Mouse (Mus musculus) intestine, embryonic 14.5 days (tissue): Measurements from ENCODE around the gene Tnf. TPM values are rescaled to one million over a fixed set of nuclear protein-coding genes. Genes with fewer than 3 reads are reported as not detected.

Experiments
- ATAC-seq: fragments of 200-750 bp; cut with Nextera tagmentation; replicated peaks from 2 replicates; pipeline ENCODE4 v1.8.0; 2017; ENCODE audit warnings: low read depth, moderate number of reproducible peaks, moderate TSS enrichment, moderate library complexity; ENCODE audit not compliant: low FRiP score, low TSS enrichment
- DNase-seq: peaks from one replicate; pipeline ENCODE4 v3.0.0-alpha.2; 2018; ENCODE audit warnings: low spot score
- H3K27ac ChIP-seq: fragments of 300-500 bp; sonication (generic); 2 replicates; pipeline ENCODE4 v1.5.1; 2014; ENCODE audit warnings: low read depth, mild to moderate bottlenecking, control low read depth
- H3K27me3 ChIP-seq: fragments of 300-500 bp; sonication (generic); replicated peaks from 2 replicates; pipeline ENCODE4 v1.6.1; 2014; ENCODE audit warnings: low read length, control low read depth; ENCODE audit not compliant: control insufficient read depth, insufficient read depth
- H3K36me3 ChIP-seq: fragments of 300-500 bp; sonication (generic); 2 replicates; pipeline ENCODE4 v1.6.1; 2014; ENCODE audit warnings: low read length, control low read depth; ENCODE audit not compliant: control insufficient read depth, insufficient read depth
- H3K4me1 ChIP-seq: fragments of 300-500 bp; sonication (generic); replicated peaks from 2 replicates; pipeline ENCODE4 v1.6.1; 2014; ENCODE audit warnings: low read length, control low read depth, mixed read lengths; ENCODE audit not compliant: control insufficient read depth, insufficient read depth
- H3K4me2 ChIP-seq: fragments of 300-500 bp; sonication (generic); 2 replicates; pipeline ENCODE4 v1.6.1; 2014; ENCODE audit warnings: low read length
- H3K4me3 ChIP-seq: fragments of 300-500 bp; sonication (generic); 2 replicates; pipeline ENCODE4 v1.5.1; 2014; ENCODE audit warnings: low read depth, low read length, control low read depth, mixed read lengths
- H3K9ac ChIP-seq: fragments of 300-500 bp; sonication (generic); 2 replicates; pipeline ENCODE4 v1.6.1; 2014; ENCODE audit warnings: mild to moderate bottlenecking, low read length
- H3K9me3 ChIP-seq: fragments of 300-500 bp; sonication (generic); 2 replicates; pipeline ENCODE4 v1.6.1; 2016; ENCODE audit warnings: low read length, control low read depth; ENCODE audit not compliant: control insufficient read depth
- WGBS: fragments of 180-500 bp; shearing (Covaris S2); extraction: QIAGEN DNeasy Blood & Tissue Kit; methylation state at CpG from one replicate; pipeline ENCODE4 v1.1.7; 2014; 5-methylcytosine and 5-hydroxymethylcytosine counted together
- polyA plus RNA-seq: library from polyadenylated mRNA; unstranded; fragments of >200 nt; fragmentation: Nextera tagmentation; extraction: Ambion mirVana; gene quantifications from 2 replicates; pipeline ENCODE4 v1.2.1, GENCODE M21; 2014

Gene Tnf
- polyA plus RNA-seq, 1 experiment from 2014 or later, result 0.28 TPM

DNA sequence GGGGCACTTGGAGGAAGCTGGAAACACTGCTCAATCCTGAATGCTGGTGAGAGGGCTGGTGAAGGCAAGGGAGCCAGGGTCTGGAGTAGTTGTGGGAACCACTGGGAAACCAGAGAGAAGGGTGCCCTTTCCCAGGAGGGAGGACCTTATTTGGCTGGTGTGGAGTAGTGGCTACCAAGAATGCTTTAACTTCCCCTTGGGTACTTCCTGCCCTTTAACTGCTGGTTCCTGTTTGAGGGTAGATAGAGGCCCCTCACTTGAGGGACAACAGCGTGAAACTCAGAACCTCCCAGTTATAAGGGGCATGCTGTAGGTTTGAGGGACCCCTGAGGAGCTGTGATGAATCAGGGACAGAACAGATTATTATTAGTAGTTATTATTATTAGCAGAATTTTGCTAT lies 12.6 kb downstream of the Tnf start:
- no peaks in the 10 kb centered on the region for H3K9me3 ChIP-seq
- DNase-seq, result no peak
- H3K4me3 ChIP-seq, result no peak overlapping the region
- H3K4me1 ChIP-seq, result peaks cover 9% of the 10 kb centered on the region
- H3K36me3 ChIP-seq, result no peaks in the 10 kb centered on the region
- ATAC-seq, result no peak
- H3K27me3 ChIP-seq, result no peaks in the 10 kb centered on the region; the same call in 1 of the 2 replicates
- no peak overlapping the region for H3K27ac ChIP-seq
- 50% methylated on average over 1 of the region's 1 CpGs for WGBS
- H3K4me2 ChIP-seq, result no peak overlapping the region
- no peak overlapping the region for H3K9ac ChIP-seq

DNA sequence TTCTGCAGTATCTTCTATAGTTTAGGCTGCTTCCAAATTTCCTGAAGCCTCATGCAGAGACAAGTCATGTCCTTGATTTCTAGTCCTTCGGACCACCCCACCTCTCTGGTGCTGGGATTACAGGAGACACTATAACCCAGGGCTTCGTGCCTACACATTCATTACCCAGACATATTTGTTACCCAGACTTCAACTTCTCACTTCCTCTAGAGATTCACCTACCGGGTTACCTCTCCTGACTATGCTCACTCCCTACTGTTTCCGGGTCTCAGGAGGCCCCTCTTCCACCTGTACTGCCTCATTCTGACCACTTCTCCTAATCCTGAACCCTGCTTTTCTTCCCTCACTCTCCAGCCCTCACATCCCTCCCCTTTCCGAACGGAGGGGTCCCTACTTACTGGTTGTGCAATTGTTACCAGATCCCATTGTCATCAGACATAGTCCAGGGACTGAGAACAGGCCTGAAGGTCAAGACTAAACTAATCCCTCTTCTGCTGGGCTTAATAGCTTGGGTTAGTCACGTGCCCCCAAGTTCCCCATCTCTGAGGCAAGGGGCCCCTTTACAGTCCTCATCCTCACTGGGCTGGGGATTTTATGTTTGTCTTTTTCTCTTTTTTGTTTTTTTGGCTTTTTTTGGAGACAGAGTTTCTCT lies 13.7 kb downstream of the Tnf start, which contains the start of gene Lst1:
Gene Lst1, minus strand, starts transcription at position 481 of the 652 bp plus-strand sequence.
- no peak within 1 kb of the TSS for H3K4me2 ChIP-seq
- ATAC-seq, result no peak
- H3K4me3 ChIP-seq, result no peak within 1 kb of the TSS
- 63% methylated on average over 7 of the region's 7 CpGs for WGBS
- peaks cover 5% of the 10 kb centered on the region for H3K4me1 ChIP-seq
- no peak within 1 kb of the TSS for H3K9ac ChIP-seq
- no peaks in the 10 kb centered on the region for H3K36me3 ChIP-seq
- no peaks in the 10 kb centered on the region for H3K9me3 ChIP-seq
- no peak for DNase-seq
- no peak within 1 kb of the TSS for H3K27ac ChIP-seq
- H3K27me3 ChIP-seq, result no peaks in the 10 kb centered on the region

DNA sequence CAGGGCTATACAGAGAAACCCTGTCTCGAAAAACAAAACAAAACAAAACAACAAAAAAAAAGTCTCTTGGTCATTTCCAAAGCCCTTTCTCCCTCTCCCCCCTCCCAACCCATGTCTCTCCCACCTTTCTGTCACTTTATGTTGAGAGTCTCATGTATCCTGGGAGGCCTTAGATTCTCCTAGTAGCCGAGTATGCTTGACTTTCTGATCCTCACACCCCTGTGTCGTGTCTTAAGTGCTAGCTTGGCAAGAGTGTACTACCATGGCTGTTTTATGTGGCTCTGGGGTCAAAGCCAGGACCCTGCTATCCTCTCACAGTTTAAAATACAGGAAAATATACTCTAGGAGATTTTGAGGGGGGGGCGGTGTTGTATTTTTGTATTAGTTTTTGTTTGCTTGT lies 14.5 kb downstream of the Tnf start:
- no peaks in the 10 kb centered on the region for H3K27me3 ChIP-seq
- H3K9ac ChIP-seq, result no peak overlapping the region
- H3K36me3 ChIP-seq, result no peaks in the 10 kb centered on the region
- no peak overlapping the region for H3K4me3 ChIP-seq
- H3K4me1 ChIP-seq, result peaks cover 5% of the 10 kb centered on the region
- 66% methylated on average over 4 of the region's 4 CpGs for WGBS
- ATAC-seq, result no peak
- H3K27ac ChIP-seq, result no peak overlapping the region
- no peaks in the 10 kb centered on the region for H3K9me3 ChIP-seq
- no peak for DNase-seq
- no peak overlapping the region for H3K4me2 ChIP-seq

DNA sequence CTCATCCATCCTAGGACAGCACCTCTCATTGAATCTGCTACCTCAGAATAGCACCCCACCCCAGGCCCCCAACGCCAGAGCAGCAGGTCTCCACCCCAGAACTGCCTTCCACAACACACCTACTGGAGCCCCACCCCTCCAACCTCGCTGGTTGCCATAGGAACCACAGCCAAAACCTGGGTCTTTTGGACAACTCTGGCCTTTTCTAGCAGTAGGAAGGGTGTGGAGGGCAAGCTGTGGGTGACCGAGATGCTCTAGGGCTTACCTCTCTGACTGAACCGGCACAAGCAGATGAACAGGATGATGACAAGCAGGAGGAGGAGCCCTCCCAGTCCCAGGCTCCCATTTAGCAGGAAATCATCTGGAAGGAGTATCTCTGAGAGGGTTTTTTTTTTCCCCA lies 15.1 kb downstream of the Tnf start:
- H3K27me3 ChIP-seq, result no peaks in the 10 kb centered on the region
- peak overlapping the region; percentile 41; the same call in 1 of the 2 replicates for H3K4me3 ChIP-seq
- WGBS, result 0% methylated on average over 4 of the region's 4 CpGs
- no peaks in the 10 kb centered on the region for H3K36me3 ChIP-seq
- no peaks in the 10 kb centered on the region for H3K9me3 ChIP-seq
- DNase-seq (peak; percentile 74), ATAC-seq (peak; percentile 40)
- peak overlapping the region; percentile 62 for H3K4me2 ChIP-seq
- peaks cover 5% of the 10 kb centered on the region for H3K4me1 ChIP-seq
- H3K9ac ChIP-seq, result no peak overlapping the region
- H3K27ac ChIP-seq, result peak overlapping the region; percentile 78

DNA sequence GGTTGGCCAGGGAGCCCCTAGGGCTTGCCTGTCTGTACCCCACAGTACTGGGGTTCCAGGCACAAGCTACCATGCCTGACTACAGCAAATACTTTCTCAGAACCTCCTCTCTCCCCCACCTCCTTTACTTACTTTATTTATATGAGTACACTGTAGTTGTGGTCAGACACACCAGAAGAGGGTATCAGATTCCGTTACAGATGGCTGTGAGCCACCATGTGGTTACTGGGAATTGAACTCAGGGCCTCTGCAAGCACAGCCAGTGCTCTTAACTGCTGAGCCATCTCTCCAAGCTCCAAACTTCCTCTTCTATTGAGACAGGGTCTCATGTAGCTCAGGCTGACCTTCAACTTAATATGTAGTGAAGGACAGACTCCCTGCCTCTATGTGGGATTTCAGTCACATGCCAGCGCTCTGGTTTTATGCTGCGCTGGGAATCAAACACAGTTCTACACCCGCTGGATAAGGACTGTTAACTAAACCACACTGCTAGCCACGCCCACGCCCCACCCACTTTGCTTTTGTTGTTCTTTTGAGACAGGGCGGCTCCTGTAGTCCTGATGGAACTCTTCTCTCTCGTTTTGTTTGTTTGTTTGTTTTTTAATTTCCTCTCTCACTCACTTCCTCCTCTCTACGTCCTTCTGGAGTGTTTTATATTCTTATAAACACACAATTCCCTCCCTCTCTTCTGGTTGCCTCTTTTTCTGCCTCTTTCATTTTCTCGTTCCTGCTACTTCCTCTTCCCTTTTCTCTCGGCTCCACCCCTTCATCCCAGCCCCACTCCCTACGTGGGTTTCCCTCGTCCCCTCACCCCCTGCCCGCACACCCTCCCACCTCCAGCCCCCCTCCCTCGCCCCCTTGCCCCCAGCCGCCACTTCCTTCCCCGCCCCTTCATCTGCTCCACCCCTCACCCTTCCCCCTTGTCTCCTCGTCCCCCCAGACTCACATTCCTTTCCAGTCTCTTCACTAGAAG lies 15.9 kb downstream of the Tnf start:
- Histone ChIP-seq H3K4me1 (peaks cover 5% of the 10 kb centered on the region), H3K27ac (peak overlapping the region; percentile 78), H3K4me3 (peak overlapping the region; percentile 41), H3K9ac (peak overlapping the region; percentile 53), H3K9me3 (no peaks in the 10 kb centered on the region), H3K27me3 (no peaks in the 10 kb centered on the region), H3K36me3 (no peaks in the 10 kb centered on the region), H3K4me2 (peak overlapping the region; percentile 62)
- peak; percentile 84 for DNase-seq
- ATAC-seq, result peak; percentile 49; the same call in 1 of the 2 replicates
- WGBS, result 4% methylated on average over 18 of the region's 18 CpGs

DNA sequence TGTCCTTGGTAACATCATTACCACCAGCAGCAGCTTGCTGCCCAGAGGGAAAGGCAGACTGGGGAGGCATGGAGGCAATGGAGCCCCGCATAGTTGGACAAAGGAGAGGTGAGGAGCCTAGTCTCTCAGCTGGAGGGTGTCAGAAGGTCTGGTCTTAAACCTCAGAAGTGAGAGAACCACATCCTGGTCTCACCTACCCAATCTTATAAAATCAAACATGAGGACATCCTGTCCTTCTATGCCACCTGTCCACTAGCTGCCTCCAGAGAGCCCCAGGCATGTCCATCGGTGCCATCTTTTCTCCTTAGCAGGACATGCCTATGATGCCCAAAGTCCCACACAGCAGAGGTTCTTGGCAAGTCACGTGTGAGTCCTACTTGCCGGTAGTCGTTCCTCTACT lies 21.7 kb downstream of the Tnf start:
- Histone ChIP-seq H3K4me3 (no peak overlapping the region), H3K27ac (no peak overlapping the region), H3K36me3 (no peaks in the 10 kb centered on the region), H3K9ac (no peak overlapping the region), H3K4me2 (no peak overlapping the region), H3K4me1 (no peaks in the 10 kb centered on the region), H3K27me3 (no peaks in the 10 kb centered on the region), H3K9me3 (no peaks in the 10 kb centered on the region)
- ATAC-seq (no peak), DNase-seq (no peak)
- WGBS, result 92% methylated on average over 5 of the region's 5 CpGs

DNA sequence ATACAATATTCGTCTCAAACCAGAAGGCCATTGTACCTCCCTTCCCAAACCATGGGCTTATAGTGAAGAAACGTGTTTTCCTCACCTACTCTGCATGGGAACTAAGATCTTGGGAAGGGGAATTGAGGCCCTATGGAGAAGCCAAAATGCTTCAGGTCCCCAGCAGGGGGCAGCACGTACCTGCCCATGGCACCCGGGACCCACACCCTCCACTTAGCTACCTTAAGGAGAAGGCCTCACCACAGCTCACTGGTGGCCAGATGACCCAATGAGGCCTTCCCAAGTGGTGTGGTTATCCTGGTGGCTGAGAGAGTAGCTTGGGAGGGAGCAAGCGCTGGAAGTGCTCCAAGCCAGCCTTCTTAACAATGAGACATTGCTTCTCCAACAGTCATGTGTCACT lies 23.3 kb downstream of the Tnf start:
- Histone ChIP-seq H3K36me3 (no peaks in the 10 kb centered on the region), H3K4me2 (no peak overlapping the region), H3K9me3 (no peaks in the 10 kb centered on the region), H3K27ac (no peak overlapping the region), H3K4me3 (no peak overlapping the region), H3K4me1 (no peaks in the 10 kb centered on the region), H3K27me3 (no peaks in the 10 kb centered on the region), H3K9ac (no peak overlapping the region)
- 13% methylated on average over 5 of the region's 5 CpGs for WGBS
- ATAC-seq (peak; percentile 75), DNase-seq (peak; percentile 88)

DNA sequence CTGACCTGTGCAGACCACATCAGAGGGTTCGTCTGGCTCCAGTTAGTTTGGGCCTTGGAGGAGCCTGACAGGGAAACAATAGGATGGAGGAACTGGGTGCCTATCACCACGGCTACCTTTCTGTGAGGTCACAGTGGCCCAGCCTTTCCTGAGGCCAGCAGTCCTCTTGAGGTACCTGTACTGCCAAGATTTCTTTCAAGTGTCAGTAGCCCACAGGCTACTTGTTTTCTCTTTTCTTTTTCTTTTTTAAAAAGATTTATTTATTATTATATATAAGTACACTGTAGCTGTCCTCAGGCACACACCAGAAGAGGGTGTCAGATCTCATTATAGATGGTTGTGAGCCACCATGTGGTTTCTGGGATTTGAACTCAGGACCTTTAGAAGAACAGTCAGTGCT lies 25.8 kb downstream of the Tnf start, which contains the start of gene Aif1:
Gene Aif1, minus strand, starts transcription at position 101 of the 400 bp plus-strand sequence.
- Histone ChIP-seq H3K9ac (no peak within 1 kb of the TSS), H3K27ac (no peak within 1 kb of the TSS), H3K4me1 (no peaks in the 10 kb centered on the region), H3K4me3 (no peak within 1 kb of the TSS), H3K4me2 (no peak within 1 kb of the TSS), H3K36me3 (no peaks in the 10 kb centered on the region), H3K27me3 (no peaks in the 10 kb centered on the region), H3K9me3 (no peaks in the 10 kb centered on the region)
- ATAC-seq, result no peak
- WGBS, result 57% methylated on average over 2 of the region's 2 CpGs
- DNase-seq, result no peak
